Mouse (Mus musculus): ENCODE results near the gene Ccdc60.

DNA sequence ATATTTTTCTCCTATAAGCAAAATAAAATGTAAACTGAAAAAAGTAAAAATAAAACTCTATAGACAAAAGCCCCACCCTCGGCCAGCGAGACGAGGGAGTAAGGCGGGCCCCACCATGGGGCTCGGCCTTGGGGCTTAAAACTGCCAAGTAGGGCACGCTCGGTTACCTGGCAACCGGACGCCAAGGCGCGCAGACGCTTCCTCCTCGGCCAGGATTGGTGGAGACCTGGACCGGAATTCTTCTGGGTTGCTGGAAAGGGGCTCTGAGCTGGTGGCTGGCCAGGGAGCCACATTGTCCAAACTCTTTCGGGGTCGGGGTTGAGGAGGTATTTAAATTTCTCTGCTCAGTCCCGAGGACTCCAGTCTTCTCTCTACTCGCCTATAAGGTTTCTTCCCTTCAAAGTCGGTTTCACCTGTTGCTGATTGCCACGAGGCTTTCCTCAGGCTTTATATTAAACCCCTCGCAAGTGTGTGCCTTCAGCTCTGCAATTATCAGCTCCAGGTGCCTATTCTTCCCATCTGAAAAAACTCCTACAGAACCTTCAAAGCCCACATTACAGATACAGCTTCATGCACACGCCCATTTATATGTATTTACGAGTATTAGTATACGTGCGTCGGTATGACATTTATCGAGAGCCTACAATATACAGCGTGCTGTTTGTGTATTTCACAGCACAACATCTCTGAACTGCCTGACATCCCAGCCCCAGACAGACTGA lies at the start of gene Ccdc60:
- TF ChIP-seq ZNF384 (IDR thresholded peaks at IDR 0.05; ENCODE audit: low read depth, low read length) (no peak), CHD2 (IDR thresholded peaks at IDR 0.05; ENCODE audit: low read depth, low read length) (no peak)
